Mouse (Mus musculus): ENCODE results near the gene Igf1.

Gene Igf1

GRCm38 (mm10) chr10:87858013-87858806, at the start of gene Igf1:
Igf1 (plus strand) TSS chr10:87858265.
- DNase-seq = no peak

GRCm38 (mm10) chr10:87812157-87813072, 45.6 kb upstream of the Igf1 start:
- DNase-seq = no peak

- DNase-seq = no peak
Observed at GRCm38 (mm10) chr10:87813073-87813590, 44.9 kb upstream of the Igf1 start.

GRCm38 (mm10) chr10:87816861-87817260, 41.2 kb upstream of the Igf1 start:
- peak; percentile 7 for DNase-seq

- no peak for DNase-seq
Observed at GRCm38 (mm10) chr10:87817786-87818185, 40.3 kb upstream of the Igf1 start.

- no peak for DNase-seq
Observed at GRCm38 (mm10) chr10:87821906-87822305, 36.2 kb upstream of the Igf1 start.

GRCm38 (mm10) chr10:87830012-87830411, 28.1 kb upstream of the Igf1 start:
- DNase-seq = no peak

- DNase-seq = no peak
Observed at GRCm38 (mm10) chr10:87830639-87831038, 27.4 kb upstream of the Igf1 start.

GRCm38 (mm10) chr10:87832101-87832500, 26.0 kb upstream of the Igf1 start:
- no peak for DNase-seq

GRCm38 (mm10) chr10:87839454-87839853, 18.6 kb upstream of the Igf1 start:
- no peak for DNase-seq

GRCm38 (mm10) chr10:87842501-87842900, 15.6 kb upstream of the Igf1 start:
- no peak for DNase-seq

GRCm38 (mm10) chr10:87844917-87845552, 13.0 kb upstream of the Igf1 start:
- DNase-seq = no peak

- DNase-seq = no peak
Observed at GRCm38 (mm10) chr10:87847882-87848281, 10.2 kb upstream of the Igf1 start.

GRCm38 (mm10) chr10:87848419-87848818, 9.6 kb upstream of the Igf1 start:
- no peak for DNase-seq

- no peak for DNase-seq
Observed at GRCm38 (mm10) chr10:87851492-87851891, 6.6 kb upstream of the Igf1 start.

GRCm38 (mm10) chr10:87854408-87854807, 3.7 kb upstream of the Igf1 start:
- peak; percentile 29 for DNase-seq

- no peak for DNase-seq
Observed at GRCm38 (mm10) chr10:87855423-87856122, 2.5 kb upstream of the Igf1 start.

- no peak for DNase-seq
Observed at GRCm38 (mm10) chr10:87857215-87857955, 680 bp upstream of the Igf1 start.

- DNase-seq = peak; percentile 10
Observed at GRCm38 (mm10) chr10:87858939-87859338, 874 bp downstream of the Igf1 start.

GRCm38 (mm10) chr10:87859453-87859852, 1.4 kb downstream of the Igf1 start:
- DNase-seq = no peak
